Mouse (Mus musculus): Measurements from ENCODE around the gene Foxp4. TPM values are rescaled to one million over a fixed set of nuclear protein-coding genes. Genes with fewer than 3 reads are reported as not detected.
"Not testable (repeated sequence)": the region's sequence is repeated elsewhere in the genome, so short reads cannot be mapped to it uniquely, and the experiment has no call there.

Gene Foxp4
- total RNA-seq, 1 experiment from 2014 or later: 7.0 TPM

- no peak for ATAC-seq (replicated peaks in 1 of 2; ENCODE audit: insufficient read depth in 1 of 2, low FRiP score in 2 of 2, low TSS enrichment in 1 of 2, low read depth in 1 of 2, poor library complexity in 2 of 2, severe bottlenecking in 2 of 2)
Observed at GRCm38 (mm10) chr17:47876776-47877714, 47.4 kb downstream of the Foxp4 start.

GRCm38 (mm10) chr17:47873341-47873791 is 51.1 kb downstream of the Foxp4 start:
- peak; percentile 91 to 96 for ATAC-seq (replicated peaks in 1 of 2; ENCODE audit: insufficient read depth in 1 of 2, low FRiP score in 2 of 2, low TSS enrichment in 1 of 2, low read depth in 1 of 2, poor library complexity in 2 of 2, severe bottlenecking in 2 of 2)

- no peak for ATAC-seq (replicated peaks in 1 of 2; ENCODE audit: insufficient read depth in 1 of 2, low FRiP score in 2 of 2, low TSS enrichment in 1 of 2, low read depth in 1 of 2, poor library complexity in 2 of 2, severe bottlenecking in 2 of 2)
Observed at GRCm38 (mm10) chr17:47872311-47873011, 52.0 kb downstream of the Foxp4 start.

- ATAC-seq (replicated peaks in 1 of 2; ENCODE audit: insufficient read depth in 1 of 2, low FRiP score in 2 of 2, low TSS enrichment in 1 of 2, low read depth in 1 of 2, poor library complexity in 2 of 2, severe bottlenecking in 2 of 2): no peak
Observed at GRCm38 (mm10) chr17:47869874-47870273, 54.6 kb downstream of the Foxp4 start.

- ATAC-seq (replicated peaks in 1 of 2; ENCODE audit: insufficient read depth in 1 of 2, low FRiP score in 2 of 2, low TSS enrichment in 1 of 2, low read depth in 1 of 2, poor library complexity in 2 of 2, severe bottlenecking in 2 of 2): no peak
Observed at GRCm38 (mm10) chr17:47866037-47866436, 58.4 kb downstream of the Foxp4 start.

GRCm38 (mm10) chr17:47864496-47864895 is 59.9 kb downstream of the Foxp4 start:
- ATAC-seq (replicated peaks in 1 of 2; ENCODE audit: insufficient read depth in 1 of 2, low FRiP score in 2 of 2, low TSS enrichment in 1 of 2, low read depth in 1 of 2, poor library complexity in 2 of 2, severe bottlenecking in 2 of 2): peak; percentile 88 to 92

GRCm38 (mm10) chr17:47863437-47863836 is 61.0 kb downstream of the Foxp4 start:
- ATAC-seq (replicated peaks in 1 of 2; ENCODE audit: insufficient read depth in 1 of 2, low FRiP score in 2 of 2, low TSS enrichment in 1 of 2, low read depth in 1 of 2, poor library complexity in 2 of 2, severe bottlenecking in 2 of 2): no peak

- no peak for ATAC-seq (replicated peaks in 1 of 2; ENCODE audit: insufficient read depth in 1 of 2, low FRiP score in 2 of 2, low TSS enrichment in 1 of 2, low read depth in 1 of 2, poor library complexity in 2 of 2, severe bottlenecking in 2 of 2)
Observed at GRCm38 (mm10) chr17:47863023-47863422, 61.4 kb downstream of the Foxp4 start.

GRCm38 (mm10) chr17:47855544-47855943 is 68.9 kb downstream of the Foxp4 start:
- no peak for ATAC-seq (replicated peaks in 1 of 2; ENCODE audit: insufficient read depth in 1 of 2, low FRiP score in 2 of 2, low TSS enrichment in 1 of 2, low read depth in 1 of 2, poor library complexity in 2 of 2, severe bottlenecking in 2 of 2)

GRCm38 (mm10) chr17:47854908-47855307 is 69.5 kb downstream of the Foxp4 start:
- ATAC-seq (replicated peaks in 1 of 2; ENCODE audit: insufficient read depth in 1 of 2, low FRiP score in 2 of 2, low TSS enrichment in 1 of 2, low read depth in 1 of 2, poor library complexity in 2 of 2, severe bottlenecking in 2 of 2): no peak

GRCm38 (mm10) chr17:47853760-47854159 is 70.7 kb downstream of the Foxp4 start:
- peak in 1 of 2 experiments; percentile 27; a peak in 1 of 4 replicates for ATAC-seq (replicated peaks in 1 of 2; ENCODE audit: insufficient read depth in 1 of 2, low FRiP score in 2 of 2, low TSS enrichment in 1 of 2, low read depth in 1 of 2, poor library complexity in 2 of 2, severe bottlenecking in 2 of 2)

- ATAC-seq (replicated peaks in 1 of 2; ENCODE audit: insufficient read depth in 1 of 2, low FRiP score in 2 of 2, low TSS enrichment in 1 of 2, low read depth in 1 of 2, poor library complexity in 2 of 2, severe bottlenecking in 2 of 2): no peak
Observed at GRCm38 (mm10) chr17:47853336-47853735, 71.1 kb downstream of the Foxp4 start.

- ATAC-seq (replicated peaks in 1 of 2; ENCODE audit: insufficient read depth in 1 of 2, low FRiP score in 2 of 2, low TSS enrichment in 1 of 2, low read depth in 1 of 2, poor library complexity in 2 of 2, severe bottlenecking in 2 of 2): not testable (repeated sequence)
Observed at GRCm38 (mm10) chr17:47851798-47852360, 72.6 kb downstream of the Foxp4 start.

GRCm38 (mm10) chr17:47850639-47851314 is 73.7 kb downstream of the Foxp4 start:
- peak; percentile 32 to 53; a peak in 1 of 4 replicates for ATAC-seq (replicated peaks in 1 of 2; ENCODE audit: insufficient read depth in 1 of 2, low FRiP score in 2 of 2, low TSS enrichment in 1 of 2, low read depth in 1 of 2, poor library complexity in 2 of 2, severe bottlenecking in 2 of 2)

GRCm38 (mm10) chr17:47850035-47850434 is 74.4 kb downstream of the Foxp4 start:
- ATAC-seq (replicated peaks in 1 of 2; ENCODE audit: insufficient read depth in 1 of 2, low FRiP score in 2 of 2, low TSS enrichment in 1 of 2, low read depth in 1 of 2, poor library complexity in 2 of 2, severe bottlenecking in 2 of 2): no peak

- no peak for ATAC-seq (replicated peaks in 1 of 2; ENCODE audit: insufficient read depth in 1 of 2, low FRiP score in 2 of 2, low TSS enrichment in 1 of 2, low read depth in 1 of 2, poor library complexity in 2 of 2, severe bottlenecking in 2 of 2)
Observed at GRCm38 (mm10) chr17:47847985-47848384, 76.5 kb downstream of the Foxp4 start.

GRCm38 (mm10) chr17:47845609-47846008 is 78.8 kb downstream of the Foxp4 start:
- ATAC-seq (replicated peaks in 1 of 2; ENCODE audit: insufficient read depth in 1 of 2, low FRiP score in 2 of 2, low TSS enrichment in 1 of 2, low read depth in 1 of 2, poor library complexity in 2 of 2, severe bottlenecking in 2 of 2): no peak

Data from hematopoietic stem cell, adult 5-6 weeks (primary cell).